Mouse (Mus musculus) spleen, postnatal 4 days (tissue): Measurements from ENCODE around the gene Ceacam16.

Experiments
- DNase-seq, 2 experiments: peaks; one replicate each; pipeline ENCODE4 v3.0.0; 2022; ENCODE audit warnings: low spot score in 2 of 2

Gene Ceacam16

GRCm38 (mm10) chr7:19843561-19843960 is 17.5 kb downstream of the Ceacam16 start:
- peak; percentile 68 to 88 for DNase-seq

- no peak for DNase-seq
Measured at GRCm38 (mm10) chr7:19842885-19843504, 18.1 kb downstream of the Ceacam16 start.

- DNase-seq: no peak
Measured at GRCm38 (mm10) chr7:19841686-19842413, 19.2 kb downstream of the Ceacam16 start.

GRCm38 (mm10) chr7:19840936-19841335 is 20.2 kb downstream of the Ceacam16 start:
- no peak for DNase-seq

- no peak for DNase-seq
Measured at GRCm38 (mm10) chr7:19840371-19840770, 20.7 kb downstream of the Ceacam16 start.

- DNase-seq: no peak
Measured at GRCm38 (mm10) chr7:19836843-19837242, 24.3 kb downstream of the Ceacam16 start.

- no peak for DNase-seq
Measured at GRCm38 (mm10) chr7:19834055-19834454, 27.0 kb downstream of the Ceacam16 start.

- DNase-seq: no peak
Measured at GRCm38 (mm10) chr7:19831837-19832236, 29.3 kb downstream of the Ceacam16 start.

GRCm38 (mm10) chr7:19830682-19831156 is 30.4 kb downstream of the Ceacam16 start:
- DNase-seq: peak in 1 of 2 experiments; percentile 59

- DNase-seq: no peak
Measured at GRCm38 (mm10) chr7:19829694-19830093, 31.4 kb downstream of the Ceacam16 start.

GRCm38 (mm10) chr7:19826756-19827155 is 34.3 kb downstream of the Ceacam16 start:
- DNase-seq: no peak

GRCm38 (mm10) chr7:19824182-19824973 is 36.7 kb downstream of the Ceacam16 start:
- DNase-seq: peak; percentile 71 to 83

- DNase-seq: no peak
Measured at GRCm38 (mm10) chr7:19823256-19824181, 37.6 kb downstream of the Ceacam16 start.

- DNase-seq: peak; percentile 71 to 82
Measured at GRCm38 (mm10) chr7:19822604-19823058, 38.5 kb downstream of the Ceacam16 start, which contains the start of gene Bcl3. TSS of gene Bcl3 (minus strand) at chr7:19822770.

- no peak for DNase-seq
Measured at GRCm38 (mm10) chr7:19822193-19822592, 38.9 kb downstream of the Ceacam16 start.

GRCm38 (mm10) chr7:19821633-19822032 is 39.5 kb downstream of the Ceacam16 start:
- DNase-seq: no peak

GRCm38 (mm10) chr7:19820347-19821048 is 40.6 kb downstream of the Ceacam16 start:
- DNase-seq: no peak

GRCm38 (mm10) chr7:19818875-19819274 is 42.2 kb downstream of the Ceacam16 start:
- no peak for DNase-seq

- no peak for DNase-seq
Measured at GRCm38 (mm10) chr7:19818440-19818839, 42.7 kb downstream of the Ceacam16 start.

- peak; percentile 76 to 80 for DNase-seq
Measured at GRCm38 (mm10) chr7:19817382-19818105, 43.6 kb downstream of the Ceacam16 start.
